Mouse (Mus musculus): ENCODE results near the gene Tmem80.

- TF ChIP-seq CTCF (IDR thresholded peaks at IDR 0.05; ENCODE audit: insufficient read depth, low read depth, low read length) (no peak), POLR2A (IDR thresholded peaks at IDR 0.05; ENCODE audit: insufficient read depth, low read depth, low read length) (no peak)
Measured at GRCm38 (mm10) chr7:141299175-141299574, 28.4 kb upstream of the Tmem80 start.

All from olfactory bulb, adult 2 months (tissue).